Comparison of ENCODE assay signal across 11 mouse cellular contexts in genomic region chr6:55920866-55921630, GRCm38 (mm10).
A peak's percentile ranks its signal among the peaks of the same experiment; 100 is the strongest.
DNase-seq lines count a peak whose midpoint lies in the region; ATAC-seq and TF ChIP-seq lines count a peak whose summit lies in the region.
"Had no signal": no experiment of that assay in that cellular context is flagged by ENCODE, and none has a peak within 500 bp of the region (broad histone marks: within the 10 kb centered on the region; RNA-seq: fewer than 3 reads in every experiment).

No protein-coding gene starts in this region.

- 0 out of 2 replicates have a peak, but pooled peaks have one; percentile 27 for ATAC-seq in frontal cortex, adult (ENCODE audit: low TSS enrichment)
- peak; percentile 51; the same call in 1 of the 2 replicates for ATAC-seq in forebrain, embryonic 11.5 days (replicated peaks; ENCODE audit: low FRiP score)
- peak; percentile 85 for ATAC-seq in hindbrain, postnatal 0 days
- ATAC-seq in midbrain, postnatal 0 days (ENCODE audit: low FRiP score) = no peak

- TF ChIP-seq CTCF in hindbrain, postnatal 0 days (IDR thresholded peaks at IDR 0.05; ENCODE audit: low read depth) = no peak
- TF ChIP-seq CTCF in midbrain, postnatal 0 days (IDR thresholded peaks at IDR 0.05) = no peak

- no peak overlapping the region for H3K4me2 ChIP-seq in forebrain, embryonic 11.5 days (ENCODE audit: low read depth, low read length, severe bottlenecking)
- H3K4me2 ChIP-seq in hindbrain, postnatal 0 days (ENCODE audit: low read depth, low read length) = peak overlapping the region; percentile 13; the same call in 1 of the 2 replicates
- no peak overlapping the region for H3K4me2 ChIP-seq in midbrain, postnatal 0 days (ENCODE audit: low read depth, low read length, poor library complexity, severe bottlenecking)
- H3K4me2 ChIP-seq: liver, embryonic 13.5 days had no signal

- H3K4me3 ChIP-seq in forebrain, embryonic 11.5 days (ENCODE audit: low read depth, low read length) = no peak overlapping the region
- H3K4me3 ChIP-seq in hindbrain, postnatal 0 days (ENCODE audit: low read length) = no peak overlapping the region
- H3K4me3 ChIP-seq in midbrain, postnatal 0 days (ENCODE audit: low read depth, low read length) = no peak overlapping the region
- H3K4me3 ChIP-seq: liver, embryonic 13.5 days had no signal

- H3K27me3 ChIP-seq in forebrain, embryonic 11.5 days (ENCODE audit: control insufficient read depth, insufficient read depth, low read length) = no peaks in the 10 kb centered on the region
- H3K27me3 ChIP-seq in hindbrain, postnatal 0 days (ENCODE audit: insufficient read depth, low read length) = no peaks in the 10 kb centered on the region
- no peaks in the 10 kb centered on the region for H3K27me3 ChIP-seq in midbrain, postnatal 0 days (ENCODE audit: insufficient read depth, low read length)
- H3K27me3 ChIP-seq: liver, embryonic 13.5 days had no signal

- H3K9me3 ChIP-seq in forebrain, embryonic 11.5 days (ENCODE audit: control insufficient read depth, low read length) = no peaks in the 10 kb centered on the region
- no peaks in the 10 kb centered on the region for H3K9me3 ChIP-seq in hindbrain, postnatal 0 days (ENCODE audit: low read length)
- H3K9me3 ChIP-seq in midbrain, postnatal 0 days (ENCODE audit: low read length) = no peaks in the 10 kb centered on the region
- H3K9me3 ChIP-seq: liver, embryonic 13.5 days had no signal

- no peak for DNase-seq in frontal cortex, postnatal 25 days (ENCODE audit: low spot score in 2 of 2)
- no peak for DNase-seq in forebrain, embryonic 11.5 days (ENCODE audit: low spot score)
- DNase-seq in hindbrain, postnatal 0 days (ENCODE audit: low spot score) = peak; percentile 64
- peak; percentile 80 for DNase-seq in midbrain, postnatal 0 days (ENCODE audit: low spot score)
- no peak for DNase-seq in thymus, adult 18-20 months
- no peak for DNase-seq in urinary bladder, postnatal 4 days (ENCODE audit: low spot score in 2 of 2)
- no peak for DNase-seq in lung, postnatal 10 days
- DNase-seq: adrenal gland, adult 2 months; liver, embryonic 13.5 days; thymus, postnatal 25 days had no signal

- no peaks in the 10 kb centered on the region for H3K4me1 ChIP-seq in forebrain, embryonic 11.5 days (replicated peaks; ENCODE audit: control insufficient read depth, insufficient read depth, low read length)
- H3K4me1 ChIP-seq in hindbrain, postnatal 0 days (ENCODE audit: insufficient read depth, low read length) = peaks cover 3% of the 10 kb centered on the region; the same call in 1 of the 2 replicates
- no peaks in the 10 kb centered on the region for H3K4me1 ChIP-seq in midbrain, postnatal 0 days (ENCODE audit: insufficient read depth, low read length)
- H3K4me1 ChIP-seq: liver, embryonic 13.5 days had no signal

- 78% methylated on average over 4 of the region's 4 CpGs for WGBS in forebrain, embryonic 11.5 days
- 50% methylated on average over 4 of the region's 4 CpGs for WGBS in hindbrain, postnatal 0 days
- 54% methylated on average over 4 of the region's 4 CpGs for WGBS in midbrain, postnatal 0 days

- no peak overlapping the region for H3K27ac ChIP-seq in forebrain, embryonic 11.5 days (ENCODE audit: low read depth, low read length)
- H3K27ac ChIP-seq in hindbrain, postnatal 0 days = peak overlapping the region; percentile 58; the same call in 1 of the 2 replicates
- H3K27ac ChIP-seq in midbrain, postnatal 0 days (ENCODE audit: low read depth, low read length) = no peak overlapping the region
- H3K27ac ChIP-seq: liver, embryonic 13.5 days had no signal

- H3K36me3 ChIP-seq in forebrain, embryonic 11.5 days (ENCODE audit: control insufficient read depth, insufficient read depth, low read length) = no peaks in the 10 kb centered on the region
- no peaks in the 10 kb centered on the region for H3K36me3 ChIP-seq in hindbrain, postnatal 0 days (ENCODE audit: insufficient read depth, low read length)
- no peaks in the 10 kb centered on the region for H3K36me3 ChIP-seq in midbrain, postnatal 0 days (ENCODE audit: insufficient read depth, low read length)
- H3K36me3 ChIP-seq: liver, embryonic 13.5 days had no signal

- H3K9ac ChIP-seq in forebrain, embryonic 11.5 days (ENCODE audit: low read length) = no peak overlapping the region
- H3K9ac ChIP-seq in hindbrain, postnatal 0 days (replicated peaks; ENCODE audit: low read length) = no peak overlapping the region
- no peak overlapping the region for H3K9ac ChIP-seq in midbrain, postnatal 0 days (replicated peaks; ENCODE audit: low read length, poor library complexity, severe bottlenecking)
- H3K9ac ChIP-seq: liver, embryonic 13.5 days had no signal

Comparison
In these comparisons a context has a peak if more than half of its experiments do, and no peak if none do; other contexts are left out.
1. DNase-seq: peak in hindbrain, postnatal 0 days (single experiment) and midbrain, postnatal 0 days (single experiment); none in frontal cortex, postnatal 25 days (0 of 2), forebrain, embryonic 11.5 days (single experiment), thymus, adult 18-20 months (0 of 2), urinary bladder, postnatal 4 days (0 of 2) and lung, postnatal 10 days (single experiment).